Mouse (Mus musculus) kidney, adult 2 months (tissue): Measurements from ENCODE around the gene Tram2. TPM values are rescaled to one million over a fixed set of nuclear protein-coding genes. Genes with fewer than 3 reads are reported as not detected.

ENCODE experiments used
- DNase-seq: peaks from one replicate; pipeline ENCODE4 v3.0.0; 2021
- H3K27ac ChIP-seq: fragments of 200-500 bp; 2 replicates; pipeline ENCODE4 v1.5.1; 2012; ENCODE audit warnings: low read depth, low read length, control low read depth, inconsistent platforms; ENCODE audit not compliant: insufficient read depth
- H3K27me3 ChIP-seq: fragments of 200-500 bp; replicated peaks from 2 replicates; pipeline ENCODE4 v1.6.1; 2012; ENCODE audit warnings: mild to moderate bottlenecking, moderate library complexity, low read length, inconsistent platforms; ENCODE audit not compliant: control insufficient read depth, insufficient read depth
- H3K36me3 ChIP-seq: fragments of 200-500 bp; 2 replicates; pipeline ENCODE4 v1.6.1; 2012; ENCODE audit warnings: mild to moderate bottlenecking, moderate library complexity, low read length, inconsistent platforms; ENCODE audit not compliant: control insufficient read depth, insufficient read depth
- H3K4me1 ChIP-seq: fragments of 200-500 bp; 2 replicates; pipeline ENCODE4 v1.6.1; 2011; ENCODE audit warnings: low read length; ENCODE audit not compliant: control insufficient read depth, insufficient read depth
- H3K4me3 ChIP-seq: fragments of 200-500 bp; 2 replicates; pipeline ENCODE4 v1.5.1; 2011; ENCODE audit warnings: mild to moderate bottlenecking, low read depth, low read length, control low read depth; ENCODE audit not compliant: insufficient read depth
- CTCF ChIP-seq: fragments of 200-500 bp; conservative IDR thresholded peaks from 2 replicates; pipeline ENCODE4 v1.5.1; 2011; ENCODE audit warnings: low read depth, mild to moderate bottlenecking, control low read depth, low read length, moderate library complexity, mixed read lengths; ENCODE audit not compliant: insufficient read depth, insufficient read length
- POLR2A ChIP-seq: fragments of 200-500 bp; IDR thresholded peaks from one replicate; pipeline ENCODE4 v1.6.1; 2011; ENCODE audit warnings: low read depth, low read length, control low read depth
- WGBS: fragments of 180-500 bp; shearing (Covaris S2); methylation state at CpG from one replicate; pipeline ENCODE4 v1.1.7; 2018; 5-methylcytosine and 5-hydroxymethylcytosine counted together
- polyA plus RNA-seq: library from polyadenylated mRNA; depleted of rRNA; stranded (reverse); fragments of >200 nt; gene quantifications from 2 replicates; pipeline ENCODE4 v1.2.3, GENCODE M21; 2012

Gene Tram2
- polyA plus RNA-seq, 1 experiment: 4.9 TPM

GRCm38 (mm10) chr1:20986378-20987056, 92.5 kb downstream of the Tram2 start:
- no peak overlapping the region for H3K27ac ChIP-seq
- no peak for DNase-seq
- TF ChIP-seq POLR2A (no peak), CTCF (no peak)
- H3K4me1 ChIP-seq: no peaks in the 10 kb centered on the region
- H3K4me3 ChIP-seq: no peak overlapping the region
- H3K36me3 ChIP-seq: no peaks in the 10 kb centered on the region
- no peaks in the 10 kb centered on the region for H3K27me3 ChIP-seq
- WGBS: 71% methylated on average over 10 of the region's 10 CpGs

GRCm38 (mm10) chr1:20984582-20984981, 94.4 kb downstream of the Tram2 start:
- Histone ChIP-seq H3K36me3 (no peaks in the 10 kb centered on the region), H3K27me3 (no peaks in the 10 kb centered on the region), H3K4me1 (no peaks in the 10 kb centered on the region), H3K27ac (no peak overlapping the region), H3K4me3 (no peak overlapping the region)
- no peak for TF ChIP-seq CTCF
- no peak for DNase-seq
- WGBS: 76% methylated on average over 4 of the region's 4 CpGs

GRCm38 (mm10) chr1:20984103-20984502, 94.9 kb downstream of the Tram2 start:
- H3K27ac ChIP-seq: no peak overlapping the region
- DNase-seq: no peak
- no peaks in the 10 kb centered on the region for H3K4me1 ChIP-seq
- H3K36me3 ChIP-seq: no peaks in the 10 kb centered on the region
- TF ChIP-seq POLR2A (no peak), CTCF (0 out of 2 replicates have a peak, but pooled peaks have one; percentile 3)
- WGBS: 71% methylated on average over 2 of the region's 2 CpGs
- H3K27me3 ChIP-seq: no peaks in the 10 kb centered on the region
- H3K4me3 ChIP-seq: no peak overlapping the region

- H3K4me1 ChIP-seq: no peaks in the 10 kb centered on the region
- TF ChIP-seq CTCF (no peak), POLR2A (no peak)
- no peak overlapping the region for H3K4me3 ChIP-seq
- WGBS: 93% methylated on average over 6 of the region's 6 CpGs
- H3K27me3 ChIP-seq: no peaks in the 10 kb centered on the region
- H3K27ac ChIP-seq: no peak overlapping the region
- no peak for DNase-seq
- H3K36me3 ChIP-seq: no peaks in the 10 kb centered on the region
These were observed 97.3 kb downstream of the Tram2 start for GRCm38 (mm10) chr1:20981764-20982163.

GRCm38 (mm10) chr1:20980553-20980952, 98.5 kb downstream of the Tram2 start:
- Histone ChIP-seq H3K4me1 (no peaks in the 10 kb centered on the region), H3K4me3 (no peak overlapping the region), H3K27me3 (no peaks in the 10 kb centered on the region), H3K36me3 (no peaks in the 10 kb centered on the region), H3K27ac (no peak overlapping the region)
- no peak for TF ChIP-seq CTCF
- no peak for TF ChIP-seq POLR2A
- 86% methylated on average over 1 of the region's 1 CpGs for WGBS
- no peak for DNase-seq

- Histone ChIP-seq H3K4me3 (no peak overlapping the region), H3K27ac (no peak overlapping the region), H3K4me1 (no peaks in the 10 kb centered on the region), H3K36me3 (no peaks in the 10 kb centered on the region), H3K27me3 (no peaks in the 10 kb centered on the region)
- peak; percentile 26 for DNase-seq
- 58% methylated on average over 9 of the region's 9 CpGs for WGBS
- TF ChIP-seq POLR2A (no peak), CTCF (no peak)
These were observed 104.5 kb downstream of the Tram2 start for GRCm38 (mm10) chr1:20974341-20975135.

- no peak overlapping the region for H3K4me3 ChIP-seq
- H3K36me3 ChIP-seq: no peaks in the 10 kb centered on the region
- no peaks in the 10 kb centered on the region for H3K4me1 ChIP-seq
- 94% methylated on average over 6 of the region's 6 CpGs for WGBS
- TF ChIP-seq POLR2A (no peak), CTCF (no peak)
- DNase-seq: no peak
- H3K27me3 ChIP-seq: no peaks in the 10 kb centered on the region
- no peak overlapping the region for H3K27ac ChIP-seq
These were observed 105.6 kb downstream of the Tram2 start for GRCm38 (mm10) chr1:20973389-20973788.
